Mouse (Mus musculus) brain, adult 2 months (tissue): ENCODE measurements around the gene F13a1.

Source experiments
- DNase-seq: peaks from one replicate; pipeline ENCODE4 v3.0.0; 2011; ENCODE audit warnings: low read depth, low spot score

The F13a1 gene

DNA sequence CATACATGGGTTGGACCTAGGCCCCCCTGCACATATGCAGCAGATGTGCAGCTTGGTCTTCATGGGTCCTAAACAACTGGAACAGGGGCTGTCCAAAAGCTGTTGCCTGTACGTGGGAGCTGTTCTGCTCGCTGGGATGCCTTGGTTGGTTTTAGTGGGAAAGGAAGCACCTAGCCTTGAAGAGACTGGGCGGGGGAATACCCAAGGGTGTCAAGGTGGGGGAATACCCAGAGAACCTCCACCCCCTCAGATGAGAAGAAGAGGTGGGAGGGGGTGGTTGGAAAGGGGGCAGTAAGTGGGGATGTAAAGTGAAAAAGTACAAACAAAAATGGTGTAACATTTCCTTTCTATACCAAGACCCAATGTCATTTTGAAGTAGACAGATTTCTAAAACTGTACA, 95.1 kb downstream of the F13a1 start:
- no peak for DNase-seq

- no peak for DNase-seq
Observed at GRCm38 (mm10) chr13:36953676-36954075, 96.4 kb downstream of the F13a1 start.

- DNase-seq = no peak
Observed at GRCm38 (mm10) chr13:36941891-36942290, 108.2 kb downstream of the F13a1 start.

- DNase-seq = no peak
Observed at GRCm38 (mm10) chr13:36932066-36932465, 118.0 kb downstream of the F13a1 start.

DNA sequence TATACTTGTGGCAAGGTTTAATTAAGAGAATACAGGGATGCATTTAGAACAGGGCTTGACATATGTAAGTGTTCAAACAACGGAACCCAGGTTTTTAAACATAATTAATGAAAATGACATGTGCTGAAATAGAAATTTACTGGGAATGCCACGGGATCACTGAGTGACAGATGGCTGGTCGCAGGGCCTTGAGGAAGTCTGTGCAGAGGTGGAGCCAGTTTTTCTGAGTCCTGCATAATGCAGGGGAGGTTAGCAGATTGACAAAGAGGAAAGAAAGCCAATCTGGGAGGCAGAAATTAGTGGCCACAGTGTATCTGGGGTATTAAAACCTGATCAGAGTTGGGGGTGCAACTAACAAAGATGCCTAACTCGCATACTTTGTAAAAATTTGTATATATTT, 130.3 kb downstream of the F13a1 start:
- DNase-seq = no peak

DNA sequence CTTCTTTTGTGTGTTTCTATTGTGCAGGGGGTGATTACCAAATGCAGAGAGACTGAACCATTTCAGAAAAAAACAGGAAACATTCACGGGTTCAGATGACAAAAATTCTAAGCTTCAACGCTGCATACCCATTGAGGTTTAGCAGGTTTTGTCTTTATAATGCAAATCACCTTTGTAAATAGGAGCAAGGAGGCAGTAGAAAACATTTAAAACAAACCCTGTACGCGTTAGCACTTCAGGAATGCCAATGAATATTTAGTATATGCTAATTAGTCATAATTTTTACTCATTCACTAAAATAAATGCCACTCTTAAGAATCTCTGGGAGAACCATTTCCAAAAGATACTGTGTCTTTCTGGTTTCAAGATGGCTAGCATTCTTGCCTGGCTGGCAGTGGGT, 146.2 kb downstream of the F13a1 start:
- no peak for DNase-seq

- DNase-seq = no peak
Observed at GRCm38 (mm10) chr13:36903447-36903846, 146.6 kb downstream of the F13a1 start.

DNA sequence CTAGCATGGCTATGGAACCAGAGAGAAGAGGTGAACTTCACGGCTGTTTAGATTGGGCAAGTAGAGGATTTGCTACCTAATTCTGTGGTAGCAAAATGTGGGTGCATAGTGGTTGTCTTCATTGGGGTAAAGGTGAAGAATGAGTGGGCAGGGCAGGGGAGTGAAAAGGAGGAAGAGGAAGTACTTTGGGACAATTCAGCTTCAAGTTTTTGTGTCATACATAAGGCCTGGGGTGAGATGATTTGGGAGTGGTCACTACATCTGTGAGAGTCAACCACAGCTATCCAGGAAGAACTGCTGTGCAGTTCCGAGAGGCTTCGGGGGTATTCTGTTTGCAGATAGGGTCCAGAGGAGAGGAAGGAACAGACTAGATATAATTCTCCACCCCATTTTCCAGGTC, 148.4 kb downstream of the F13a1 start:
- DNase-seq = no peak

DNA sequence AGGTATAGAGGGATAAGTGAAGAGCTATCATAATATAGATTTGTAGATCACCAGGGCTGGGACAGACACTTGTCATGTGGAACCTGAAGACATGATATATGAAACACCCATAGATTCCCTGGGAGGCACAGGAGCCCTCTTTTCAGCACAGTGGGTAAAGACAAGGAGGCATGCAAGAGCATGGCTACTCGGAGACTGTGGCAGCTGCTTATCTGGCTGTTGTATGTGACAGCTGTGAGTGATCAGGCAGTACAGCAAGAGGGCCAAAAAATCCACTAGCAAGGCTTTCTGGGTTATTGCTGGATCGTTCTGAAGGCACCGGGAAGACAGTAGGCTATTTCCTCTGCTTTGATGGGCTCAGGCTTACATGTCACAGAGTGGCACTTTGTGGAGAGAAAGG, 149.0 kb downstream of the F13a1 start:
- DNase-seq = no peak

GRCm38 (mm10) chr13:36896061-36896460, 154.0 kb downstream of the F13a1 start:
- no peak for DNase-seq

GRCm38 (mm10) chr13:36893762-36894161, 156.3 kb downstream of the F13a1 start:
- DNase-seq = peak; percentile 88

DNA sequence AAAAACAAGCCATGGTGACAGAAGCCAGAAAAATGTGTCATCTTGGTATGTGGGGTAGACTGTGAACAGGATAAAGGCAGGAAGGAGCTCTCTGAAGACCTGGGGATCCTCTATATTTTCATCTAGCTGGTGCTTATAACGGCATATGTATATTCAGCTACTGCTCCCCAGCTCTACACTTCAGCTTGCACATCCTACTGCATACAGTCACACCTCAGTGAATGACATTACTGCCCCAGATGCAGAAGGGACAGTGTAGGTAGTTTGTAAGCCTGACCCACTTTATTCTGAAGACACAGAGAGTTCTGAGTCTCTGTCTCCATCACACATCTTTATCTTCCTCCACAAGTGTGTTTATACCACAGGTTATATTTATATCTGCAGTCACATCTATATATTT, 157.8 kb downstream of the F13a1 start:
- DNase-seq = peak; percentile 78

GRCm38 (mm10) chr13:36885973-36886372, 164.1 kb downstream of the F13a1 start:
- DNase-seq = no peak

DNA sequence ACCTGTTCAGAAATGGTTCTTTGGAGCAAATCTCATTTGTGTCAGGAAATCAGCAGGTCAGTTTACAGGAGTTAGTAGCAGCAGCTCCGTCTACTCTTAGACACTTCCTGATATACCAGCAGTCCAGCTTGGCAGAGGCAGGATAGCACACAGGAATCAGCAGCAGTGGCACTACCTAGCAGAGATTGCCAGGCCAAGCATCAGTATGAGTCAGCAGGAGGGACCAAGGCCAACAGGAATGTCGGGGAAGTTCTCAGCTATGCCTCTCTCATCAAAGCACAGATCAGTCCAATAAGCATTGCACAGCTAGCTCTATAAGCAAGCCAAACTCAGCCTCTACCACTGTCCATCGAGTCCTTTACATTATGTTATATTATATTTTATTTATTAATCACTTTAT, 210.9 kb downstream of the F13a1 start:
- DNase-seq = no peak
